Mouse (Mus musculus): ENCODE measurements around the gene H2al3. TPM values are rescaled to one million over a fixed set of nuclear protein-coding genes. Genes with fewer than 3 reads are reported as not detected.

H2al3 gene
- total RNA-seq (2023) = not detected

DNA sequence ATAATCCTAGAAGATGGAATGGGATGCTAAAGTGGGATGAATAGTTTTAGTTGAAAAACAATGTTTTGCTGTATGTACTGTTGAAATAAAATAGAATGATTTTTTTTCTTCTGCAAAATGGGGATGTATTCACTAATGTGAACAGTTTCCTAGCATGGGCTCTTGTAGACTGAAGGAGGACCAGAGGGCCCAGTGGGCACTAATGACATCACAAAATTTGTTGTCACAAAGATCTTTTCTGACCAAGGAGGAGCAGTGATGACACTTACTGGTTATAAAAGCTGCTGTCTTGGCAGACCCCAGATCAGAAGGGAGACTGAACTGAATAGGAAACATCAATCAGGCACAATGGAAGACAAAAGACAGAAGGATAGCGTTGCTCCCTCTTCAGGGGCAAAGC is at the start of gene H2al3:
Gene H2al3, plus strand, starts transcription at position 301 of the 400 bp plus-strand sequence.

DNA sequence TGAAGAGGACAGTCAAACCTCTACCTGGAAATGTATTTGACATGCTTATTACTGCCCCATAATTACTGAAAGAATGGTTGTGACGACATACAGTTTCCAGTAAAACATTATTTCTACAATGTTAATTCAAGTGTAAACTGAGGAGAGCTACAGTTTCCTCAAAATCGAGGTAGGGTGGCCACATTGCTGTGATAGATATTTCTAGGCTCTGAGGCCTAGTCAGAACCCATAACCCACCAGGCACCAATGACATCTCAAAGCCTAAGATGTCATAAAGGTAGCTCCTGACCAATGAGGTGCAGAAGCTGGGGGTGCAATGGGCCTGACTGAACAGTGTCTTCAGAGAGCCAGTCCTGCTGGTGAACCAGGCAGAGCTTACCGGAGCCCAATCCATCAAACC is 2.9 kb upstream of the H2al3 start, which contains the start of gene Hypm:
Gene Hypm, plus strand, starts transcription at position 301 of the 400 bp plus-strand sequence.

DNA sequence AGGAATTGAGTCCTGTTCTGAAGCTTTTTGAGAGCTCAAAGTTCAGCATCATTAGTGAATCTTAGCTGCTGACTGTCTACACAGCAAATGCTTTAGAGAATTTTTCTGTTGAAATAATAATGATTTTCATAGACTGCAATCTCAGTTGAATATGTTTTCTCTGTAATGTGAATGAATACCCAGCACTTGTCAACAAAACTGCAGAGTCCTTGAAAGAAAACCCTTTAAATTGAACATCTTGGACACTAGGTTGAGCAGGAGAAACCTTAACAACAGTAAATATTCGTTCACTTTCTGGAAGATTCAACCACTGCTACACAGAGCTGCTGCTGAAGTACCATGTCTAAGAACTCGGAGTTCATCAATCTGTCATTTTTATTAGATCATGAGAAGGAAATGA is 35.8 kb downstream of the H2al3 start, which contains the start of gene Sytl5:
Gene Sytl5, plus strand, starts transcription at position 301 of the 400 bp plus-strand sequence.

Other genes starting within 250 kb of the H2al3 start
- 10 to 100 TPM; 37.1 to 42.1 TPM for gene Dynlt3, start 186.7 kb upstream of the H2al3 start, total RNA-seq (2023)
- gene Hypm, start 2.8 kb upstream of the H2al3 start, total RNA-seq (2023) = not detected
- not detected for gene Sytl5, start 35.9 kb downstream of the H2al3 start, total RNA-seq (2023)

All from B cell, adult 67 days (primary cell).